Mouse (Mus musculus): ENCODE measurements around the gene Mctp1. TPM values are rescaled to one million over a fixed set of nuclear protein-coding genes. Genes with fewer than 3 reads are reported as not detected.
A peak's percentile ranks its signal among the peaks of the same experiment; 100 is the strongest.

The Mctp1 gene
- total and polyA plus RNA-seq, 2 experiments from 2014 or later: 7.2 to 13.5 TPM

DNA sequence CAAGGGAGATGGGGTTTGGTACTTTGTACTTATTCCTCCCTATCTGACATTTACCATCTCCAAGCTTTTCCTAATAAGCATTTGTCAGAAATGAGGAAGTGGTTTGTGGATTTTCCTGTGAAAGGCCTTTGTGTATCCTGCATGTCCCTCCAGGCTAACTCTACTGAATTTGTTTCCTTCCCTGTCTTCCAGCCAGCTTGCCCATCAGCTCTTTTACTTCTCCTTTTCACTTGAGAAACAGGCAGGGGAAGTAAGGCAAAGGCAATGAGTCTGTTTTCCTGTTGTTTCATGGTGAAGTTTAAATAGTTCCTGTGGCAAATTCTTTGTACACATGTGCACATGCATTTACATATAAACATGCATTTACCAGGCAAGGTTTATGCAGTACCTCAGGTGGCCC lies 11.6 kb downstream of the Mctp1 start:
- Histone ChIP-seq H3K9me3 (ENCODE audit: low read length) (no peaks in the 10 kb centered on the region), H3K4me1 (ENCODE audit: insufficient read depth) (no peaks in the 10 kb centered on the region), H3K9ac (no peak overlapping the region), H3K4me3 (ENCODE audit: low read depth, low read length) (no peak overlapping the region), H3K4me2 (ENCODE audit: low read depth) (no peak overlapping the region), H3K36me3 (ENCODE audit: insufficient read depth) (no peaks in the 10 kb centered on the region), H3K27me3 (ENCODE audit: insufficient read depth, low read length) (no peaks in the 10 kb centered on the region), H3K27ac (ENCODE audit: low read depth, low read length) (no peak overlapping the region)
- DNase-seq (no peak), ATAC-seq (no peak)
- no peak for TF ChIP-seq CTCF (IDR thresholded peaks at IDR 0.05; ENCODE audit: low read depth)

- Histone ChIP-seq H3K27ac (ENCODE audit: low read depth, low read length) (no peak overlapping the region), H3K27me3 (ENCODE audit: insufficient read depth, low read length) (no peaks in the 10 kb centered on the region), H3K4me2 (ENCODE audit: low read depth) (no peak overlapping the region), H3K4me3 (ENCODE audit: low read depth, low read length) (no peak overlapping the region), H3K4me1 (ENCODE audit: insufficient read depth) (no peaks in the 10 kb centered on the region), H3K9me3 (ENCODE audit: low read length) (no peaks in the 10 kb centered on the region), H3K36me3 (ENCODE audit: insufficient read depth) (no peaks in the 10 kb centered on the region), H3K9ac (no peak overlapping the region)
- DNase-seq (no peak), ATAC-seq (no peak)
- TF ChIP-seq CTCF (IDR thresholded peaks at IDR 0.05; ENCODE audit: low read depth): no peak
- WGBS: 87% methylated on average over 2 of the region's 2 CpGs
Measured at GRCm38 (mm10) chr13:76409296-76409695, 25.0 kb downstream of the Mctp1 start.

- 63% methylated on average over 1 of the region's 1 CpGs for WGBS
- DNase-seq: no peak
- H3K27me3 ChIP-seq (ENCODE audit: insufficient read depth, low read length): no peaks in the 10 kb centered on the region
- H3K27ac ChIP-seq (ENCODE audit: low read depth, low read length): no peak overlapping the region
- no peak for TF ChIP-seq CTCF (IDR thresholded peaks at IDR 0.05; ENCODE audit: low read depth)
- H3K9me3 ChIP-seq (ENCODE audit: low read length): no peaks in the 10 kb centered on the region
- H3K4me1 ChIP-seq (ENCODE audit: insufficient read depth): no peaks in the 10 kb centered on the region
- H3K4me2 ChIP-seq (ENCODE audit: low read depth): no peak overlapping the region
- no peak overlapping the region for H3K4me3 ChIP-seq (ENCODE audit: low read depth, low read length)
- ATAC-seq: peak; percentile 61
- H3K9ac ChIP-seq: no peak overlapping the region
- no peaks in the 10 kb centered on the region for H3K36me3 ChIP-seq (ENCODE audit: insufficient read depth)
Measured at GRCm38 (mm10) chr13:76410665-76411064, 26.3 kb downstream of the Mctp1 start.

- ATAC-seq: no peak
- H3K4me2 ChIP-seq (ENCODE audit: low read depth): no peak overlapping the region
- H3K36me3 ChIP-seq (ENCODE audit: insufficient read depth): no peaks in the 10 kb centered on the region
- H3K4me3 ChIP-seq (ENCODE audit: low read depth, low read length): no peak overlapping the region
- no peaks in the 10 kb centered on the region for H3K27me3 ChIP-seq (ENCODE audit: insufficient read depth, low read length)
- no peak overlapping the region for H3K9ac ChIP-seq
- no peaks in the 10 kb centered on the region for H3K4me1 ChIP-seq (ENCODE audit: insufficient read depth)
- no peaks in the 10 kb centered on the region for H3K9me3 ChIP-seq (ENCODE audit: low read length)
- H3K27ac ChIP-seq (ENCODE audit: low read depth, low read length): no peak overlapping the region
- DNase-seq: no peak
- 0 out of 2 replicates have a peak, but pooled peaks have one; percentile 6 for TF ChIP-seq CTCF (IDR thresholded peaks at IDR 0.05; ENCODE audit: low read depth)
Measured at GRCm38 (mm10) chr13:76415346-76415745, 31.0 kb downstream of the Mctp1 start.

DNA sequence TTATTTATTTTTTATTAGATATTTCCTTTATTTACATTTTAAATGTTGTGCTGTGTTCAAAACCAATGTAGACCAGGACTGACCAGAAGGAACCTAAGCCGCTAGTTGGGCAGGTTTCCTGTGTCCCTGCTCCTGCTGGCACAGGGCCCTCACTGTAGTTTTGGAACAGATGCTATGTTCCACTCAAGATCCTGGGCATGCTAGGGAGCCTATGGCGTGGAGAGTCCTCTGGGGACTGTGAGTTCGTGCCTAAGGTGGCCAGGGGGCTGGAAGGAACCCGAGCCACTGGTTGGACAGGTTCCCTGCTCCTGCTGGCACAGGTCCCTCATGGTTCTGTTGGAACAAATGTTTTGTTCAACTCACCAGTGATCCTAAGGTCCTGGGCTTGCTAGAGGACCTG lies 35.8 kb downstream of the Mctp1 start:
- no peaks in the 10 kb centered on the region for H3K27me3 ChIP-seq (ENCODE audit: insufficient read depth, low read length)
- no peaks in the 10 kb centered on the region for H3K36me3 ChIP-seq (ENCODE audit: insufficient read depth)
- H3K9me3 ChIP-seq (ENCODE audit: low read length): no peaks in the 10 kb centered on the region
- H3K4me1 ChIP-seq (ENCODE audit: insufficient read depth): no peaks in the 10 kb centered on the region
- ATAC-seq: no peak
- DNase-seq: no peak
- no peak overlapping the region for H3K9ac ChIP-seq
- 78% methylated on average over 4 of the region's 4 CpGs for WGBS
- no peak overlapping the region for H3K4me2 ChIP-seq (ENCODE audit: low read depth)
- no peak for TF ChIP-seq CTCF (IDR thresholded peaks at IDR 0.05; ENCODE audit: low read depth)
- no peak overlapping the region for H3K4me3 ChIP-seq (ENCODE audit: low read depth, low read length)
- H3K27ac ChIP-seq (ENCODE audit: low read depth, low read length): no peak overlapping the region

DNA sequence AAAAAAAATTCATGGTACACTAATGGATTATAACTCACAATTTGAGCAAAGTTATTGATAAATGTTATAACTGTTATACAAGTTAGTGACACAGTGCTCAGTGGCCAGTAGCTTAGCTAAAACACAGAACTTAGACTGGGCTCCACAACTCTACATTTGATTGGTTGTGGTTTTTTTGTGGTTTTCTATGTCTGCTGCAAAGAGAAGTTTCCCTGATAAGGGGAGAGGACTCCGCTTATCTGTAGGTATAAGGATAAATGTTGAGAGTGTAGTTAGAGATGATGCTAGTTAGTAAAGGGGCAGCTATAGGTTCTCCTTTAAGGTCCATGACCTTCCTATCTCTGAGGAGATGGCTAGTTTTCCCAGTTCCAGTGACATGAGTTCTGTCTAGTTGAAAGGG lies 36.7 kb downstream of the Mctp1 start:
- no peak for TF ChIP-seq CTCF (IDR thresholded peaks at IDR 0.05; ENCODE audit: low read depth)
- Histone ChIP-seq H3K4me2 (ENCODE audit: low read depth) (no peak overlapping the region), H3K9me3 (ENCODE audit: low read length) (no peaks in the 10 kb centered on the region), H3K9ac (no peak overlapping the region), H3K27ac (ENCODE audit: low read depth, low read length) (no peak overlapping the region), H3K27me3 (ENCODE audit: insufficient read depth, low read length) (no peaks in the 10 kb centered on the region), H3K4me1 (ENCODE audit: insufficient read depth) (no peaks in the 10 kb centered on the region), H3K4me3 (ENCODE audit: low read depth, low read length) (no peak overlapping the region), H3K36me3 (ENCODE audit: insufficient read depth) (no peaks in the 10 kb centered on the region)
- ATAC-seq (no peak), DNase-seq (no peak)
- WGBS: 95% methylated on average over 1 of the region's 1 CpGs

DNA sequence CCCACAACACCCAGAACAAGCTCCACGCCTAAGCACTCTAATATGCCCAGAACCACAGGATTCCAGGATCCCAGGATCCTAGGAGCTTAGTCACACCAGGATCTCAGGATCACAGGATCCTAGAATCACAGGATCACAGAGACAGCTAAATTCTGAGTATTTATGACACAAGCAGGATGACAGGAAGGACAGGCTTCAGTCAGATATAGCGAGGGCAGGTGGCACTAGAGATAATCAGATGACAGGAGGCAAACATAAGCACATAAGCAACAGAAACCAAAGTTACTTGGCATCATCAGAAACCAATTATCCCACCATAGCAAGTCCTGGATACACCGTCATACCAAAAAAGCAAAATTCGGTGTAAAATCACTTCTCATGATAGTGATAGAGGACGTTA lies 37.8 kb downstream of the Mctp1 start:
- ATAC-seq (no peak), DNase-seq (no peak)
- no peaks in the 10 kb centered on the region for H3K9me3 ChIP-seq (ENCODE audit: low read length)
- no peaks in the 10 kb centered on the region for H3K4me1 ChIP-seq (ENCODE audit: insufficient read depth)
- no peak for TF ChIP-seq CTCF (IDR thresholded peaks at IDR 0.05; ENCODE audit: low read depth)
- no peak overlapping the region for H3K4me3 ChIP-seq (ENCODE audit: low read depth, low read length)
- H3K27me3 ChIP-seq (ENCODE audit: insufficient read depth, low read length): no peaks in the 10 kb centered on the region
- 90% methylated on average over 5 of the region's 5 CpGs for WGBS
- H3K4me2 ChIP-seq (ENCODE audit: low read depth): no peak overlapping the region
- no peaks in the 10 kb centered on the region for H3K36me3 ChIP-seq (ENCODE audit: insufficient read depth)
- H3K9ac ChIP-seq: no peak overlapping the region
- H3K27ac ChIP-seq (ENCODE audit: low read depth, low read length): no peak overlapping the region

- ATAC-seq (no peak), DNase-seq (no peak)
- Histone ChIP-seq H3K4me2 (ENCODE audit: low read depth) (no peak overlapping the region), H3K9me3 (ENCODE audit: low read length) (no peaks in the 10 kb centered on the region), H3K27ac (ENCODE audit: low read depth, low read length) (no peak overlapping the region), H3K36me3 (ENCODE audit: insufficient read depth) (no peaks in the 10 kb centered on the region), H3K9ac (no peak overlapping the region), H3K27me3 (ENCODE audit: insufficient read depth, low read length) (no peaks in the 10 kb centered on the region), H3K4me1 (ENCODE audit: insufficient read depth) (no peaks in the 10 kb centered on the region), H3K4me3 (ENCODE audit: low read depth, low read length) (no peak overlapping the region)
- 77% methylated on average over 6 of the region's 6 CpGs for WGBS
- no peak for TF ChIP-seq CTCF (IDR thresholded peaks at IDR 0.05; ENCODE audit: low read depth)
Measured at GRCm38 (mm10) chr13:76429456-76429855, 45.1 kb downstream of the Mctp1 start.

Data from forebrain, postnatal 0 days (tissue).